Mouse (Mus musculus) naive thymus-derived CD4-positive, alpha-beta T cell, adult 2 months (primary cell): ENCODE data around the gene Calr.

Experiments used
- DNase-seq: peaks from one replicate; pipeline ENCODE4 v3.0.0-alpha.2; 2011; ENCODE audit warnings: low read depth

Calr gene

GRCm38 (mm10) chr8:84846722-84847572 is at the start of gene Calr:
Gene Calr, minus strand, starts transcription at chr8:84846934.
- peak; percentile 99 for DNase-seq

GRCm38 (mm10) chr8:84895963-84896362 is 49.2 kb upstream of the Calr start:
- DNase-seq = no peak

GRCm38 (mm10) chr8:84893709-84894134 is 47.0 kb upstream of the Calr start, which contains the start of gene Gcdh:
Gene Gcdh, minus strand, starts transcription at chr8:84893921.
- peak; percentile 92 for DNase-seq

GRCm38 (mm10) chr8:84892993-84893708 is 46.4 kb upstream of the Calr start:
- no peak for DNase-seq

- no peak for DNase-seq
These were observed 42.4 kb upstream of the Calr start for GRCm38 (mm10) chr8:84889141-84889540.

- DNase-seq = no peak
These were observed 41.5 kb upstream of the Calr start for GRCm38 (mm10) chr8:84888280-84888679.

- DNase-seq = no peak
These were observed 38.0 kb upstream of the Calr start for GRCm38 (mm10) chr8:84884728-84885127.

GRCm38 (mm10) chr8:84878915-84879314 is 32.2 kb upstream of the Calr start:
- no peak for DNase-seq

- no peak for DNase-seq
These were observed 30.7 kb upstream of the Calr start for GRCm38 (mm10) chr8:84877297-84878035.

GRCm38 (mm10) chr8:84874339-84874738 is 27.6 kb upstream of the Calr start:
- no peak for DNase-seq

GRCm38 (mm10) chr8:84873016-84873415 is 26.3 kb upstream of the Calr start:
- DNase-seq = peak; percentile 36

- peak; percentile 59 for DNase-seq
These were observed 25.7 kb upstream of the Calr start for GRCm38 (mm10) chr8:84872309-84872965.

GRCm38 (mm10) chr8:84871376-84872308 is 24.9 kb upstream of the Calr start, which contains the start of gene Syce2:
Gene Syce2, plus strand, starts transcription at chr8:84872111.
- peak; percentile 92 for DNase-seq

- DNase-seq = peak; percentile 94
These were observed 10.2 kb upstream of the Calr start, which contains the start of gene Farsa for GRCm38 (mm10) chr8:84856864-84857441. Gene Farsa, plus strand, starts transcription at chr8:84856989.

GRCm38 (mm10) chr8:84856434-84856833 is 9.7 kb upstream of the Calr start:
- DNase-seq = no peak

- DNase-seq = peak; percentile 73
These were observed 1.1 kb upstream of the Calr start for GRCm38 (mm10) chr8:84847684-84848435.

- DNase-seq = no peak
These were observed 526 bp downstream of the Calr start for GRCm38 (mm10) chr8:84846094-84846721.

- DNase-seq = peak; percentile 34
These were observed 1.2 kb downstream of the Calr start for GRCm38 (mm10) chr8:84845355-84846093.
